Mouse (Mus musculus): ENCODE measurements around the gene Metrn.
A peak's percentile ranks its signal among the peaks of the same experiment; 100 is the strongest.

Gene Metrn

GRCm38 (mm10) chr17:25792615-25793014 lies 4.3 kb downstream of the Metrn start, which contains the start of gene Fam173a:
Fam173a (minus strand) TSS chr17:25792901.
- Histone ChIP-seq H3K4me1 (replicated peaks; ENCODE audit: low read depth, low read length) (peaks cover 64% of the 10 kb centered on the region), H3K27me3 (ENCODE audit: insufficient read depth, low read length) (peaks cover 14% of the 10 kb centered on the region), H3K4me3 (replicated peaks; ENCODE audit: low read length) (peak within 1 kb of the TSS; percentile 91), H3K9me3 (ENCODE audit: low read length) (no peaks in the 10 kb centered on the region), H3K36me3 (ENCODE audit: insufficient read depth, low read length) (peaks cover 39% of the 10 kb centered on the region)
- no peak for TF ChIP-seq CTCF (conservative IDR thresholded peaks at IDR 0.05; ENCODE audit: low read length)

GRCm38 (mm10) chr17:25791843-25792527 lies 5.0 kb downstream of the Metrn start:
- H3K4me3 ChIP-seq (replicated peaks; ENCODE audit: low read length): peak overlapping the region; percentile 91
- peaks cover 58% of the 10 kb centered on the region for H3K4me1 ChIP-seq (replicated peaks; ENCODE audit: low read depth, low read length)
- no peak for TF ChIP-seq CTCF (conservative IDR thresholded peaks at IDR 0.05; ENCODE audit: low read length)
- TF ChIP-seq NANOG (IDR thresholded peaks at IDR 0.05; ENCODE audit: borderline replicate concordance, low read length): no peak
- no peak for TF ChIP-seq POU5F1 (IDR thresholded peaks at IDR 0.05; ENCODE audit: borderline replicate concordance, low read length)
- H3K9me3 ChIP-seq (ENCODE audit: low read length): no peaks in the 10 kb centered on the region
- peaks cover 43% of the 10 kb centered on the region for H3K36me3 ChIP-seq (ENCODE audit: insufficient read depth, low read length)
- peaks cover 14% of the 10 kb centered on the region for H3K27me3 ChIP-seq (ENCODE audit: insufficient read depth, low read length)

DNA sequence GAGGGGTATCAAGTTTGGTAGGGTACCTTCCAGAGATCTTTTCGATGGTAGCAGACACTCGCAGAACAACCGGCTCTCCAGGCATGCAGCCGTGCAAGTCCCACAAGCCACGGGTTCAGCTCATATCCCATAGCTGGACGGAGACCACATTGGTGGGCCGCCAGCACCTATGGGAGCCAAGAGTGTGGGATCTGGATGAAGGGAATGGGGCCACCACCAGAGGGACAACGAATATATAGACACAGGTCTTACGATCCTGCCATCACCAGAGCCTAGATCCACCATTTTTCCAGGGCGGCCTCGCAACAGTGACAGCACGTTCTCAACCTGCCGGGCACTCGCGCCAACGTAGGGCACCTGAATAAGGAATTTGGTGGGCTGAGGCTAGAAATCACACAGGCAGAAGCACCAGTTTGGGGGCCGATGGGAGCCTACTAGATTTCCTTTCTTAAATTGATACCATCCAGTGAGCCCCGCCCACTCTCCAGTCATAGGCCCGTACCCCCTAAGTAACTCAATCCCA lies 5.6 kb downstream of the Metrn start:
- Histone ChIP-seq H3K9me3 (ENCODE audit: low read length) (no peaks in the 10 kb centered on the region), H3K27me3 (ENCODE audit: insufficient read depth, low read length) (peaks cover 13% of the 10 kb centered on the region), H3K36me3 (ENCODE audit: insufficient read depth, low read length) (peaks cover 43% of the 10 kb centered on the region), H3K4me1 (replicated peaks; ENCODE audit: low read depth, low read length) (peaks cover 58% of the 10 kb centered on the region), H3K4me3 (replicated peaks; ENCODE audit: low read length) (peak overlapping the region; percentile 91)
- TF ChIP-seq POU5F1 (IDR thresholded peaks at IDR 0.05; ENCODE audit: borderline replicate concordance, low read length): no peak
- no peak for TF ChIP-seq NANOG (IDR thresholded peaks at IDR 0.05; ENCODE audit: borderline replicate concordance, low read length)

DNA sequence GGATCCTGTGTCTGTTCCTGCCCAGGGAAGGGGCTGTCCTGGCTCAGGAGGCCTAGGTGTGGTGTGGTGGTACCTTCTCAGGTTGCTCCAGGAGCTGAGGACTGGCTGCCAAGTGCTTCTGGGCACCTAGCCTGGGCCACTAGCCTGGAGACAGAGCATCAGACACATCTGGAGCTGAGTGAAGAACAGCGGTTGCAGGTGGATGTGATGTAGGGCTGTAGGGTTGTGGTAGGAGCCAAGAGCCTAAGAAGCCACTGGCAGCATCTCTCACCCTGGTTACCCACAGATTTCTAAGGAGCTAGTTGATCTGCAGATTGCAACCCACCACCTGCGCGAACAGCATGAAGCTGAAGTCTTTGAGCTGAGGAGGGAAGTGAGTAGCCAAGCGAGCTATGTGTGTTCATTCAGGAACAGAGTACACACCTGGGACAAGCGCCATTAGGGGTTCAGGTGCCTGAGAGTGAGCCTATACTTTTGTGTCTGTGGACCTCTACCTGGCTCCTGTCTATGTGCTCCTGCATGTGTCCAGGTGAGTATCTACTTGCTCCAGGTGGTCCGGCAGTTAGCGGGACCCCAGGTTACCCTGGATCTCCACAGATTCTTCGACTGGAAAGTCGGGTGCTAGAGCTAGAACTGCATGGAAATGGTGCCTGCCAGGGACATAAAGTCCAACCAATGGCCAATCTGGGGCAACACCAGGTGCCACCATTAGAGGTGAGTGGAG lies 10.0 kb downstream of the Metrn start:
- TF ChIP-seq NANOG (IDR thresholded peaks at IDR 0.05; ENCODE audit: borderline replicate concordance, low read length) (no peak), POU5F1 (IDR thresholded peaks at IDR 0.05; ENCODE audit: borderline replicate concordance, low read length) (no peak), CTCF (conservative IDR thresholded peaks at IDR 0.05; ENCODE audit: low read length) (no peak)
- H3K9me3 ChIP-seq (ENCODE audit: low read length): no peaks in the 10 kb centered on the region
- H3K36me3 ChIP-seq (ENCODE audit: insufficient read depth, low read length): peaks cover 58% of the 10 kb centered on the region
- H3K27me3 ChIP-seq (ENCODE audit: insufficient read depth, low read length): no peaks in the 10 kb centered on the region
- no peak overlapping the region for H3K4me3 ChIP-seq (replicated peaks; ENCODE audit: low read length)
- H3K4me1 ChIP-seq (replicated peaks; ENCODE audit: low read depth, low read length): peaks cover 37% of the 10 kb centered on the region

DNA sequence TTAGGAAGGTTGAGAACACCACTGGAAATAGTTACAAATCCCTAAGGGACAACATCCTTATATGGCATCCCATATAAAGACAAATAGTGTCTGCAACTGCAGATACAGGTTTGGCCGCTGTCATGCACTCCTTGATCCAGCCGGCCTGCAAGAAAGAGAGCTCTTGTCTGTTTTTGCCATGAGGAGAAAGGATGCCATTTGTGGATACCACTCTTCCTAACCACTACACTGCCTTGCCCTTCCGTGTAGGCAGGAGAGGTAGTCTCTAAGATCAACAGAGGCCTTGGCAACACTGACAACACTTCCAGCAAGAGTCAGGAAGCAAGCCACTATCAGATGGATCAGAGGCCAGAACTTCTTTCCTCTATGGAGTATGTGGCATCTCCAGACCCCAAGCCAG lies 10.7 kb downstream of the Metrn start, which contains the start of gene Ccdc78:
TSS of gene Ccdc78 (plus strand) at position 301 of the 400 bp plus-strand sequence.
- peaks cover 34% of the 10 kb centered on the region for H3K4me1 ChIP-seq (replicated peaks; ENCODE audit: low read depth, low read length)
- peak within 1 kb of the TSS; percentile 88 for H3K4me3 ChIP-seq (replicated peaks; ENCODE audit: low read length)
- no peaks in the 10 kb centered on the region for H3K9me3 ChIP-seq (ENCODE audit: low read length)
- peaks cover 64% of the 10 kb centered on the region for H3K36me3 ChIP-seq (ENCODE audit: insufficient read depth, low read length)
- no peak for TF ChIP-seq NANOG (IDR thresholded peaks at IDR 0.05; ENCODE audit: borderline replicate concordance, low read length)
- TF ChIP-seq CTCF (conservative IDR thresholded peaks at IDR 0.05; ENCODE audit: low read length): no peak
- TF ChIP-seq POU5F1 (IDR thresholded peaks at IDR 0.05; ENCODE audit: borderline replicate concordance, low read length): no peak
- H3K27me3 ChIP-seq (ENCODE audit: insufficient read depth, low read length): no peaks in the 10 kb centered on the region

- TF ChIP-seq NANOG (IDR thresholded peaks at IDR 0.05; ENCODE audit: borderline replicate concordance, low read length) (no peak), POU5F1 (IDR thresholded peaks at IDR 0.05; ENCODE audit: borderline replicate concordance, low read length) (no peak), CTCF (conservative IDR thresholded peaks at IDR 0.05; ENCODE audit: low read length) (no peak)
- H3K36me3 ChIP-seq (ENCODE audit: insufficient read depth, low read length): peaks cover 69% of the 10 kb centered on the region
- peak within 1 kb of the TSS; percentile 88 for H3K4me3 ChIP-seq (replicated peaks; ENCODE audit: low read length)
- H3K4me1 ChIP-seq (replicated peaks; ENCODE audit: low read depth, low read length): peaks cover 34% of the 10 kb centered on the region
- H3K9me3 ChIP-seq (ENCODE audit: low read length): no peaks in the 10 kb centered on the region
- H3K27me3 ChIP-seq (ENCODE audit: insufficient read depth, low read length): no peaks in the 10 kb centered on the region
Measured at GRCm38 (mm10) chr17:25785281-25785745, 11.6 kb downstream of the Metrn start, which contains the start of gene Haghl. Haghl (minus strand) TSS chr17:25785673.

DNA sequence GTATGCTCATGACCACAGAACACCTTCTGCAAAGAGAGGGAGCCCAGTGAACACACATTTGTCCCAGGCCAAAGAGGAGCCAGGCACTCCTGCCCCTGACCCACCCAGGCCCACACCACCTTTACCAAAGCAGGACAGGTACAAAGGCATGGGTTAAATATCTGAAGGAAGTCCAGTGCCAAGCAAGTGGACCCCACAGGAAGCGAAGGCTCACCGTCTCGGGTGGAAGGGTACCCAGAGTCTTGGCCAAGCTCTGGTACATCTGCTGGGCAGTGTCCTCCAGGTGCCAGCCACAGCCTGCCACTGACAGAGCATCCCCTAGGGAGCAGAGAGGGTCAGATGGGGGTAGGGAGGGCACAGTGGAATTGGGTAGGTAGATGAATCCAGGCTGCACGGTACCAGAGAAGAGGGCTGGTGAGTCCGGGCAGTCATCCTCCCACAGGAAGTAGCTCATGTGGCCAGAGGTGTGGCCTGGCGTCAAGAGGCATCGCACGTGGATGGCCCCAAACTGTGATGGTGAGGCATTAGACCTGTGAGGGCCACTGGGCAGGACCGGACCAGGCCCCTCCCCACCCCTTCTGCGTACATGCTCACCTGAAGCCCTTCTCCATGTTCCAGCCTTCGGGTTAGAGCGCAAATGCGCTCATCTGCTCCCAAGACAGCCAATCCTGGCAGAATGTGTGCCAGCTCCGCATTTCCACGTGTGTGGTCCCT lies 12.9 kb downstream of the Metrn start:
- peaks cover 35% of the 10 kb centered on the region for H3K4me1 ChIP-seq (replicated peaks; ENCODE audit: low read depth, low read length)
- TF ChIP-seq NANOG (IDR thresholded peaks at IDR 0.05; ENCODE audit: borderline replicate concordance, low read length) (no peak), POU5F1 (IDR thresholded peaks at IDR 0.05; ENCODE audit: borderline replicate concordance, low read length) (no peak), CTCF (conservative IDR thresholded peaks at IDR 0.05; ENCODE audit: low read length) (no peak)
- H3K36me3 ChIP-seq (ENCODE audit: insufficient read depth, low read length): peaks cover 71% of the 10 kb centered on the region
- no peaks in the 10 kb centered on the region for H3K9me3 ChIP-seq (ENCODE audit: low read length)
- H3K27me3 ChIP-seq (ENCODE audit: insufficient read depth, low read length): no peaks in the 10 kb centered on the region
- H3K4me3 ChIP-seq (replicated peaks; ENCODE audit: low read length): peak overlapping the region; percentile 88; the same call in 1 of the 2 replicates

DNA sequence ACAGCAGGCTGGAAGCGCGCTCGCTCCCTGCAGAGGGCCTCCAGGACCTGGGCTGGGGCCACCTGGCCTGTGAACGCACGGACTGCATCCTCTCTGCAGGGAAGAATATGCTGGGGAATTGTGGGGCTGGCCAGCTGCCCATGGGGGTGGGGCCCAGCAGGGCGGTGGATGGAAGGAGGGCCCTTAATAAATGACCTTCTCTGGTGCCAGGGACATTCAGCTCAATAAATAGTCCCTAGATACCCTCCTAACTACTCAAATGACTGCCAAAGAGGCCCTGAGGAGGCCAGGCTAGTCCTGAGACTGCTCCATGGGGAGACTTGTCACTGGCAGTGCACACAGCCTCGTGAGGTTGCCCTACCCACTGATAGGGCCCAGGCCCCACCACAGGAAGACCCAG lies 13.8 kb downstream of the Metrn start:
- Histone ChIP-seq H3K4me1 (replicated peaks; ENCODE audit: low read depth, low read length) (peaks cover 29% of the 10 kb centered on the region), H3K9me3 (ENCODE audit: low read length) (no peaks in the 10 kb centered on the region), H3K4me3 (replicated peaks; ENCODE audit: low read length) (no peak overlapping the region), H3K27me3 (ENCODE audit: insufficient read depth, low read length) (no peaks in the 10 kb centered on the region), H3K36me3 (ENCODE audit: insufficient read depth, low read length) (peaks cover 74% of the 10 kb centered on the region)
- TF ChIP-seq NANOG (IDR thresholded peaks at IDR 0.05; ENCODE audit: borderline replicate concordance, low read length): no peak
- no peak for TF ChIP-seq CTCF (conservative IDR thresholded peaks at IDR 0.05; ENCODE audit: low read length)
- no peak for TF ChIP-seq POU5F1 (IDR thresholded peaks at IDR 0.05; ENCODE audit: borderline replicate concordance, low read length)

Measured in E14TG2a.4 (cell line).